Mouse (Mus musculus): ENCODE data around the gene Hspb2.
A peak's percentile ranks its signal among the peaks of the same experiment; 100 is the strongest.

The Hspb2 gene

GRCm38 (mm10) chr9:50752054-50752602 lies at the start of gene Hspb2:
Gene Hspb2, minus strand, starts transcription at chr9:50752354.
- DNase-seq (ENCODE audit: low spot score in 2 of 2): no peak

- no peak for DNase-seq (ENCODE audit: low spot score in 2 of 2)
Measured at GRCm38 (mm10) chr9:50800985-50801384, 48.8 kb upstream of the Hspb2 start.

GRCm38 (mm10) chr9:50798368-50798767 lies 46.2 kb upstream of the Hspb2 start:
- no peak for DNase-seq (ENCODE audit: low spot score in 2 of 2)

GRCm38 (mm10) chr9:50797641-50798040 lies 45.5 kb upstream of the Hspb2 start:
- DNase-seq (ENCODE audit: low spot score in 2 of 2): no peak

- DNase-seq (ENCODE audit: low spot score in 2 of 2): no peak
Measured at GRCm38 (mm10) chr9:50796776-50797175, 44.6 kb upstream of the Hspb2 start.

- no peak for DNase-seq (ENCODE audit: low spot score in 2 of 2)
Measured at GRCm38 (mm10) chr9:50795266-50795665, 43.1 kb upstream of the Hspb2 start.

GRCm38 (mm10) chr9:50782155-50782554 lies 30.0 kb upstream of the Hspb2 start:
- DNase-seq (ENCODE audit: low spot score in 2 of 2): no peak

GRCm38 (mm10) chr9:50776162-50776760 lies 24.1 kb upstream of the Hspb2 start:
- no peak for DNase-seq (ENCODE audit: low spot score in 2 of 2)

- DNase-seq (ENCODE audit: low spot score in 2 of 2): peak in 1 of 2 experiments; percentile 30
Measured at GRCm38 (mm10) chr9:50775662-50776126, 23.5 kb upstream of the Hspb2 start.

GRCm38 (mm10) chr9:50774991-50775612 lies 22.9 kb upstream of the Hspb2 start, which contains the start of the genes Alg9 and 1110032A03Rik:
Gene Alg9, plus strand, starts transcription at chr9:50775019.
Gene 1110032A03Rik, minus strand, starts transcription at chr9:50775520.
- peak; percentile 79 to 93 for DNase-seq (ENCODE audit: low spot score in 2 of 2)

- DNase-seq (ENCODE audit: low spot score in 2 of 2): no peak
Measured at GRCm38 (mm10) chr9:50774026-50774462, 21.9 kb upstream of the Hspb2 start.

- no peak for DNase-seq (ENCODE audit: low spot score in 2 of 2)
Measured at GRCm38 (mm10) chr9:50770011-50770410, 17.9 kb upstream of the Hspb2 start.

GRCm38 (mm10) chr9:50768107-50769002 lies 16.2 kb upstream of the Hspb2 start, which contains the start of gene Fdxacb1:
Gene Fdxacb1, plus strand, starts transcription at chr9:50768236.
- DNase-seq (ENCODE audit: low spot score in 2 of 2): peak; percentile 94 to 96

- no peak for DNase-seq (ENCODE audit: low spot score in 2 of 2)
Measured at GRCm38 (mm10) chr9:50767531-50768106, 15.5 kb upstream of the Hspb2 start.

GRCm38 (mm10) chr9:50763331-50763730 lies 11.2 kb upstream of the Hspb2 start:
- no peak for DNase-seq (ENCODE audit: low spot score in 2 of 2)

GRCm38 (mm10) chr9:50761520-50762243 lies 9.5 kb upstream of the Hspb2 start:
- no peak for DNase-seq (ENCODE audit: low spot score in 2 of 2)

GRCm38 (mm10) chr9:50756711-50757110 lies 4.6 kb upstream of the Hspb2 start:
- DNase-seq (ENCODE audit: low spot score in 2 of 2): no peak

GRCm38 (mm10) chr9:50753947-50754346 lies 1.8 kb upstream of the Hspb2 start:
- no peak for DNase-seq (ENCODE audit: low spot score in 2 of 2)

GRCm38 (mm10) chr9:50752784-50753615 lies 846 bp upstream of the Hspb2 start:
- peak in 1 of 2 experiments; percentile 80 for DNase-seq (ENCODE audit: low spot score in 2 of 2)

- DNase-seq (ENCODE audit: low spot score in 2 of 2): no peak
Measured at GRCm38 (mm10) chr9:50751323-50751722, 831 bp downstream of the Hspb2 start, which contains the start of gene Cryab. Gene Cryab, plus strand, starts transcription at chr9:50751325.
